Mouse (Mus musculus) heart, embryonic 11.5 days (tissue): ENCODE results near the gene Ccl25. TPM values are rescaled to one million over a fixed set of nuclear protein-coding genes. Genes with fewer than 3 reads are reported as not detected.

Source experiments
- ATAC-seq: fragments of 200-750 bp; cut with Nextera tagmentation; replicated peaks from 2 replicates; pipeline ENCODE4 v1.8.0; 2017; ENCODE audit warnings: moderate library complexity; ENCODE audit not compliant: insufficient number of reproducible peaks, low FRiP score, low TSS enrichment
- H3K27ac ChIP-seq: fragments of 300-500 bp; sonication (generic); 2 replicates; pipeline ENCODE4 v1.5.1; 2014; ENCODE audit warnings: mild to moderate bottlenecking, low read depth, low read length
- H3K27me3 ChIP-seq: fragments of 300-500 bp; sonication (generic); 2 replicates; pipeline ENCODE4 v1.6.1; 2014; ENCODE audit warnings: mild to moderate bottlenecking, low read length, mixed read lengths; ENCODE audit not compliant: control insufficient read depth, insufficient read depth
- H3K36me3 ChIP-seq: fragments of 300-500 bp; sonication (generic); 2 replicates; pipeline ENCODE4 v1.6.1; 2014; ENCODE audit warnings: mild to moderate bottlenecking, low read length, moderate library complexity, mixed read lengths; ENCODE audit not compliant: control insufficient read depth, insufficient read depth
- H3K4me1 ChIP-seq: fragments of 300-500 bp; sonication (generic); 2 replicates; pipeline ENCODE4 v1.6.1; 2014; ENCODE audit warnings: low read length; ENCODE audit not compliant: control insufficient read depth, insufficient read depth
- H3K4me2 ChIP-seq: fragments of 300-500 bp; sonication (generic); 2 replicates; pipeline ENCODE4 v1.6.1; 2014; ENCODE audit warnings: mild to moderate bottlenecking, moderate library complexity
- H3K4me3 ChIP-seq: fragments of 300-500 bp; sonication (generic); 2 replicates; pipeline ENCODE4 v1.5.1; 2014; ENCODE audit warnings: low read depth, low read length
- H3K9ac ChIP-seq: fragments of 300-500 bp; sonication (generic); 2 replicates; pipeline ENCODE4 v1.6.1; 2014; ENCODE audit warnings: mild to moderate bottlenecking, low read depth, low read length, moderate library complexity
- H3K9me3 ChIP-seq: fragments of 300-500 bp; sonication (generic); replicated peaks from 2 replicates; pipeline ENCODE4 v1.6.1; 2016; ENCODE audit warnings: low read length; ENCODE audit not compliant: control insufficient read depth
- WGBS: fragments of 180-500 bp; shearing (Covaris S2); extraction: QIAGEN DNeasy Blood & Tissue Kit; methylation state at CpG from one replicate; pipeline ENCODE4 v1.1.7; 2014; ENCODE audit not compliant: insufficient replicate concordance; 5-methylcytosine and 5-hydroxymethylcytosine counted together
- polyA plus RNA-seq: library from polyadenylated mRNA; unstranded; fragments of >200 nt; fragmentation: Nextera tagmentation; extraction: Ambion mirVana; gene quantifications from 2 replicates; pipeline ENCODE4 v1.2.1, GENCODE M21; 2014

Gene Ccl25
- polyA plus RNA-seq, 1 experiment from 2014 or later = 13.4 TPM

DNA sequence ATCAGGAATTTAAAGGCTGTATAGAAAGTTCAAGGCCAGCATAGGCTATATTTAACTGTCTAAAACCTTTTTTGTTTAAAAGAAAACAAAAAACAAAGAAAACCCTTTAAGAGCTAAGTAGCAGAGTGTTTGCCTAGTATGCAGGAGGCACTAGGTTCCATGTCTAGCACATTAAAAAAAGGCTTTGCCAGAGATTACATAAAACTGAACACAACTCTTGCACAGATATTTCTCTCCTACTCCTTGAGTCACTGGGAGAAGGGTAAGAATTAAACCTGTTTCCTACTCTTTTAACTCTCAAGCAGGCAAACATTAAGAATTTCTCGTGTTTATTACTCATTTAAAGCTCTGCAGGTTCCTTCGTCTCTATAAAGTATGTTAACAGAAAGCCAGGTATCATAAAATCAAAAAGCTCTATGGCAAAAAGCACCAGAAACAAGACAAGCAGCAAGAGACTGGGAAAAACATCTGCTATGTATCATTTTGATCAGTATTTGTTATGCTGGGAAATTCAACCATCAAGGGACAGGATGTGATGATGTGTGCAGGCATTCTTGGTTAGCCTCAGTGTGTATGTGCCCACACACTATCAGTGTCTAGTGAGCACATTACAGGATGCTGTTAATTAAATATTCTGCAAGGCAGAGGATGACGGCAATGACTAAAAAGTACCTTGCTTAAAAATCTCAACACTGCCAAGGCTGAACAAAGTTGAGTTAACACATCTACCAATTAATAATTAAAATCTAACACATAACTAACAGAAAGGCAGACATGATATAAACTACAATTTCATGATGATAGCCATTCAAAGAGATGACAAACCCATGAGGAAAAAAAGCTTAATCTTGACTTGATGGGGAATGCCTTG, 11.5 kb upstream of the Ccl25 start:
- WGBS = 82% methylated on average over 3 of the region's 3 CpGs
- Histone ChIP-seq H3K4me2 (no peak overlapping the region), H3K27ac (no peak overlapping the region), H3K36me3 (peaks cover 21% of the 10 kb centered on the region), H3K4me3 (no peak overlapping the region), H3K9ac (no peak overlapping the region), H3K9me3 (no peaks in the 10 kb centered on the region), H3K4me1 (no peaks in the 10 kb centered on the region; the same call in 1 of the 2 replicates), H3K27me3 (no peaks in the 10 kb centered on the region)
- ATAC-seq = no peak

GRCm38 (mm10) chr8:4314852-4315251, 10.2 kb upstream of the Ccl25 start:
- Histone ChIP-seq H3K9me3 (no peaks in the 10 kb centered on the region), H3K4me1 (no peaks in the 10 kb centered on the region; the same call in 1 of the 2 replicates), H3K4me2 (no peak overlapping the region), H3K27me3 (no peaks in the 10 kb centered on the region), H3K27ac (no peak overlapping the region), H3K4me3 (no peak overlapping the region), H3K36me3 (peaks cover 13% of the 10 kb centered on the region), H3K9ac (no peak overlapping the region)
- no peak for ATAC-seq
- 94% methylated on average over 3 of the region's 3 CpGs for WGBS

DNA sequence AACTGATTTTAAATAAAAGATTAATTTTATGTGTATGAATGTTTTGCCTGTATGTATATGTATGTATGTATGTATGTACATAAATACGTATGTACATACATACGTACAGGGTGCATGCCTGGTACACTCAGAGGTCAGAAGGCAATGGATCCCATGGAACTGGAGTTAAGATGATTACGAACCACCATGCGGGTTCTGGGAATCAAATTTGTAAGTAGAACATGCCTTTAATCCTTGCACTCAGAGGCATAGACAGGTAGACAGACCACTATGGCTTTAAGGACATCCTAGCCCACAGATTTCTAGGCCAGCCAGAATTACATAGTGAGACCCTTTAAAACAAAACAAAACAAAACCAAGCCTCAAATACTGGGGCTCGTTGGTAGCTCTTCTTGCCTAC, 6.9 kb upstream of the Ccl25 start:
- H3K27ac ChIP-seq = no peak overlapping the region
- no peak overlapping the region for H3K9ac ChIP-seq
- peaks cover 18% of the 10 kb centered on the region for H3K4me1 ChIP-seq
- no peaks in the 10 kb centered on the region for H3K9me3 ChIP-seq
- no peak overlapping the region for H3K4me3 ChIP-seq
- H3K4me2 ChIP-seq = no peak overlapping the region
- no peak for ATAC-seq
- H3K36me3 ChIP-seq = peaks cover 2% of the 10 kb centered on the region; the same call in 1 of the 2 replicates
- H3K27me3 ChIP-seq = no peaks in the 10 kb centered on the region
- 94% methylated on average over 5 of the region's 5 CpGs for WGBS

DNA sequence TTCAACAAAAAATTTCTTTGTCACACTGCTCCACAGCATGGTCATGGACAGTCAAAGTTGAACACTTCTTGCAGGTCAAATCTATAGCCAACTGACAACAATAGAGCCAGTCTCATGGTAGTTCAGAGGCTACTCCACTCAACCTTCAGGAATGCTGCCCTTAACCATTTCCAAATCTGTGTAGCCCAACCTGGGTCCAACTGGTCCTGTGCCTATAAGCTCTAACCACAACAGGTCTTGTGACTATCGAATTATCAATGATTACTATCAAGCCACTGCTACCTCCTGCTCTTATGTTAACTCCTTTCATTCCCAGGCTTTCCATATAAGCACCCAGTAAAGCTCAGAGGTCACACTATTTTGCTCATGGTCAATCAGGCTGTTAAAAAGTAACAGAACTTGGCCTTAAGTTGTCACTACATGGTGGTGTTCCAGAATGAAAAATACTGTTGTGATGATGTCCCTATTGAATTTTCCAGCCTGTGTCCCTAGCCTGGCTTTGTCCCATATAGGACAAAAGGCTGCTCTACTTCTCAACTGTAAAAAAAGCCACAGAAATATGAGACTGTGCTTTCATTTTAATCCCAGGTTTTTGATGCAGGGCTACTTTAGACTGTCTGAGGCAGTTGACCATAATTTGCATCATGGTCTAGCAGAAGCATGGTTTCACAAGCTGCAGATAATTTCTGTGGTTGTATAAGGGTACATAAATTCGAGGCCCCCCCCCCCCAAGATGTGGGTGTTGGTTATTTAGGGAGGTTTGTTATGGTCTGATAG, 6.0 kb upstream of the Ccl25 start:
- no peak overlapping the region for H3K4me3 ChIP-seq
- H3K4me1 ChIP-seq = peaks cover 25% of the 10 kb centered on the region
- no peak for ATAC-seq
- 87% methylated on average over 2 of the region's 2 CpGs for WGBS
- no peak overlapping the region for H3K9ac ChIP-seq
- no peaks in the 10 kb centered on the region for H3K9me3 ChIP-seq
- H3K27me3 ChIP-seq = no peaks in the 10 kb centered on the region
- no peak overlapping the region for H3K27ac ChIP-seq
- H3K4me2 ChIP-seq = no peak overlapping the region
- peaks cover 2% of the 10 kb centered on the region; the same call in 1 of the 2 replicates for H3K36me3 ChIP-seq

- no peak overlapping the region for H3K4me2 ChIP-seq
- peaks cover 25% of the 10 kb centered on the region for H3K4me1 ChIP-seq
- WGBS = 95% methylated on average over 11 of the region's 11 CpGs
- H3K9ac ChIP-seq = no peak overlapping the region
- no peaks in the 10 kb centered on the region for H3K9me3 ChIP-seq
- H3K4me3 ChIP-seq = no peak overlapping the region
- no peak overlapping the region for H3K27ac ChIP-seq
- ATAC-seq = no peak
- peaks cover 2% of the 10 kb centered on the region; the same call in 1 of the 2 replicates for H3K36me3 ChIP-seq
- no peaks in the 10 kb centered on the region for H3K27me3 ChIP-seq
Measured at GRCm38 (mm10) chr8:4319573-4319872, 5.5 kb upstream of the Ccl25 start.

GRCm38 (mm10) chr8:4320404-4320803, 4.6 kb upstream of the Ccl25 start:
- Histone ChIP-seq H3K36me3 (peaks cover 2% of the 10 kb centered on the region; the same call in 1 of the 2 replicates), H3K4me2 (no peak overlapping the region), H3K27me3 (no peaks in the 10 kb centered on the region), H3K4me1 (peaks cover 25% of the 10 kb centered on the region), H3K27ac (no peak overlapping the region), H3K4me3 (no peak overlapping the region), H3K9me3 (no peaks in the 10 kb centered on the region), H3K9ac (no peak overlapping the region)
- WGBS = 89% methylated on average over 1 of the region's 1 CpGs
- ATAC-seq = no peak

GRCm38 (mm10) chr8:4321031-4321430, 4.0 kb upstream of the Ccl25 start:
- H3K9ac ChIP-seq = no peak overlapping the region
- peaks cover 2% of the 10 kb centered on the region; the same call in 1 of the 2 replicates for H3K36me3 ChIP-seq
- H3K9me3 ChIP-seq = no peaks in the 10 kb centered on the region
- peaks cover 25% of the 10 kb centered on the region for H3K4me1 ChIP-seq
- H3K27me3 ChIP-seq = no peaks in the 10 kb centered on the region
- H3K4me3 ChIP-seq = no peak overlapping the region
- WGBS = 60% methylated on average over 2 of the region's 2 CpGs
- H3K27ac ChIP-seq = no peak overlapping the region
- no peak overlapping the region for H3K4me2 ChIP-seq
- no peak for ATAC-seq

GRCm38 (mm10) chr8:4322470-4322869, 2.5 kb upstream of the Ccl25 start:
- Histone ChIP-seq H3K4me1 (peaks cover 25% of the 10 kb centered on the region), H3K36me3 (peaks cover 2% of the 10 kb centered on the region; the same call in 1 of the 2 replicates), H3K9ac (no peak overlapping the region), H3K27me3 (no peaks in the 10 kb centered on the region), H3K4me3 (no peak overlapping the region), H3K4me2 (no peak overlapping the region), H3K9me3 (no peaks in the 10 kb centered on the region), H3K27ac (no peak overlapping the region)
- 31% methylated on average over 2 of the region's 2 CpGs for WGBS
- no peak for ATAC-seq
